Mouse (Mus musculus) midbrain, embryonic 12.5 days (tissue): ENCODE results near the gene Pld1. TPM values are rescaled to one million over a fixed set of nuclear protein-coding genes. Genes with fewer than 3 reads are reported as not detected.

ENCODE experiments used
- ATAC-seq: fragments of 200-750 bp; cut with Nextera tagmentation; 2 replicates; pipeline ENCODE4 v1.8.0; 2017; ENCODE audit warnings: low read depth, moderate TSS enrichment, moderate library complexity; ENCODE audit not compliant: low FRiP score
- H3K27ac ChIP-seq: fragments of 300-500 bp; sonication (generic); replicated peaks from 2 replicates; pipeline ENCODE4 v1.5.1; 2016; ENCODE audit warnings: mild to moderate bottlenecking
- H3K27me3 ChIP-seq: fragments of 300-500 bp; sonication (generic); 2 replicates; pipeline ENCODE4 v1.6.1; 2016; ENCODE audit warnings: mild to moderate bottlenecking
- H3K36me3 ChIP-seq: fragments of 300-500 bp; sonication (generic); 2 replicates; pipeline ENCODE4 v1.6.1; 2016
- H3K4me1 ChIP-seq: fragments of 300-500 bp; sonication (generic); 2 replicates; pipeline ENCODE4 v1.6.1; 2016
- H3K4me2 ChIP-seq: fragments of 300-500 bp; sonication (generic); replicated peaks from 2 replicates; pipeline ENCODE4 v1.6.1; 2016; ENCODE audit warnings: mild to moderate bottlenecking, moderate library complexity
- H3K4me3 ChIP-seq: fragments of 300-500 bp; sonication (generic); 2 replicates; pipeline ENCODE4 v1.5.1; 2016; ENCODE audit warnings: mild to moderate bottlenecking
- H3K9ac ChIP-seq: fragments of 300-500 bp; sonication (generic); replicated peaks from 2 replicates; pipeline ENCODE4 v1.6.1; 2016; ENCODE audit warnings: mild to moderate bottlenecking, moderate library complexity
- H3K9me3 ChIP-seq: fragments of 300-500 bp; sonication (generic); 2 replicates; pipeline ENCODE4 v1.6.1; 2016; ENCODE audit warnings: mild to moderate bottlenecking
- WGBS: fragments of 180-500 bp; shearing (Covaris S2); methylation state at CpG from one replicate; pipeline ENCODE4 v1.1.7; 2016; 5-methylcytosine and 5-hydroxymethylcytosine counted together
- polyA plus RNA-seq: library from polyadenylated mRNA; unstranded; fragments of >200 nt; fragmentation: Nextera tagmentation; extraction: Ambion mirVana; gene quantifications from 2 replicates; pipeline ENCODE4 v1.2.1, GENCODE M21; 2016

Pld1 gene
- polyA plus RNA-seq, 1 experiment from 2014 or later = 5.9 TPM

GRCm38 (mm10) chr3:27978030-27978723 is 39.7 kb downstream of the Pld1 start:
- no peaks in the 10 kb centered on the region for H3K36me3 ChIP-seq
- no peak overlapping the region for H3K4me2 ChIP-seq
- WGBS = 56% methylated on average over 9 of the region's 9 CpGs
- H3K9me3 ChIP-seq = no peaks in the 10 kb centered on the region
- H3K4me3 ChIP-seq = no peak overlapping the region
- no peak overlapping the region for H3K9ac ChIP-seq
- no peaks in the 10 kb centered on the region for H3K27me3 ChIP-seq
- H3K27ac ChIP-seq = no peak overlapping the region
- H3K4me1 ChIP-seq = 0 out of 2 replicates have a peak, but pooled peaks cover 3% of the 10 kb centered on the region
- ATAC-seq = no peak; the same call in 1 of the 2 replicates

GRCm38 (mm10) chr3:27981591-27981990 is 43.1 kb downstream of the Pld1 start:
- H3K4me3 ChIP-seq = no peak overlapping the region
- H3K36me3 ChIP-seq = no peaks in the 10 kb centered on the region
- no peaks in the 10 kb centered on the region for H3K27me3 ChIP-seq

GRCm38 (mm10) chr3:27982436-27983017 is 44.0 kb downstream of the Pld1 start:
- H3K27ac ChIP-seq = no peak overlapping the region
- H3K9me3 ChIP-seq = no peaks in the 10 kb centered on the region
- no peaks in the 10 kb centered on the region for H3K36me3 ChIP-seq
- no peaks in the 10 kb centered on the region for H3K27me3 ChIP-seq
- H3K4me1 ChIP-seq = peaks cover 8% of the 10 kb centered on the region; the same call in 1 of the 2 replicates
- H3K4me2 ChIP-seq = no peak overlapping the region
- WGBS = 46% methylated on average over 7 of the region's 7 CpGs
- no peak overlapping the region for H3K9ac ChIP-seq
- no peak overlapping the region for H3K4me3 ChIP-seq
- ATAC-seq = no peak

More at GRCm38 (mm10) chr3:27981591-27981990, 43.1 kb downstream of the Pld1 start:
- WGBS = 66% methylated on average over 4 of the region's 4 CpGs
- no peaks in the 10 kb centered on the region for H3K9me3 ChIP-seq
- H3K9ac ChIP-seq = no peak overlapping the region
- no peak for ATAC-seq
- H3K4me2 ChIP-seq = no peak overlapping the region
- no peak overlapping the region for H3K27ac ChIP-seq
- H3K4me1 ChIP-seq = peaks cover 8% of the 10 kb centered on the region; the same call in 1 of the 2 replicates

DNA sequence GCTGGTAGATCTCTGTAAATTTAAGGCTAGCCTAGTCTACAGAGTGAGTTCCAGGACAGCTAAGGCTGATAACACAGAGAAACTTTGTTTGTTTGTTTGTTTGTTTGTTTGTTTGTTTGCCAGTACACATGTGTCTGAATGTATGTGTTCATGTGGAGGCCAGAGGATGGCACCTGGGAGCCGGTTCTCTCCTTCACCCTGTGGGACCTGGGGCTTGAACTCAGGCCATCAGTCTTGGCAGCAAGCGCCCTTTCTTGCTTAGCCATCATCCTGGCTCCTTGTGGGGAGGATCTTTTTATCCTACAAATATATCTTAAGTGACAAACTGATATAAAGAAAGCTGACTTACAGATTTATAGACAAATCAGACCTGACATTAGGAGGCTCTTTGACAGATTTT is 44.8 kb downstream of the Pld1 start:
- Histone ChIP-seq H3K4me3 (no peak overlapping the region), H3K4me1 (peaks cover 5% of the 10 kb centered on the region; the same call in 1 of the 2 replicates), H3K27ac (no peak overlapping the region), H3K4me2 (no peak overlapping the region), H3K9ac (no peak overlapping the region), H3K36me3 (no peaks in the 10 kb centered on the region), H3K27me3 (no peaks in the 10 kb centered on the region), H3K9me3 (no peaks in the 10 kb centered on the region)
- WGBS = 93% methylated on average over 2 of the region's 2 CpGs
- ATAC-seq = no peak

DNA sequence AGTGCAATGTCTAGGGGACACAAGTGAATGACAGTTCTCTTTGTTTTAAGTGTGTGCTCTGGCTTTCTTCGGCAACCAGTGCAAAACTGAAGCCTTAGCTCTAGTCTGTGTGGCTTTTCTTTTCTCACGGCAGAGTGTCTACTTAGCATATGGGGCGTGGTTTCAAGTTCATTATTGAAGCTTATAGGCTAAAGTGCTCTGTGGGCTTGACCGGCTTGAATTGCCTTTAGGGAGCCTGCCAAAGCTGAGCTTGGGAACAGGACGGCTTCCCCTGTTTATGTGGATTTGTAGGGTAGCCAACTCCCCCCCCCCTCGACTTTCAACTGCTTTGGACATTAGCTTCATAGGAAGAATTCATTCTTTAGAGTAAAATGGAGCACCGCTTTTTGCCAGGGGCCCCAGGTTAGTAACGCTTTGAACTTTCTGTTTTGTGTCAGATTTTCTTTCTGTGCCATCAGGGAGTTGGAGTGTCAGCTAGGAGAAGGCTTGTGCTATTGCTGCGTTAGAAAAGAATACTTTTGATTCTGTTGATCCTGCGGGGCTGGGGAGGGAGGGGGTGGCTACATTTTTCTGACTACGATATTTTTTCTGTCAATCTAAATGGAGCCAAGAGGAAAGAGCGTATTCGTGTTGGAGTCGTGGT is 45.6 kb downstream of the Pld1 start:
- 14% methylated on average over 14 of the region's 14 CpGs for WGBS
- Histone ChIP-seq H3K4me3 (peak overlapping the region; percentile 23), H3K27ac (peak overlapping the region; percentile 62), H3K27me3 (no peaks in the 10 kb centered on the region), H3K4me2 (peak overlapping the region; percentile 42), H3K9me3 (no peaks in the 10 kb centered on the region), H3K36me3 (no peaks in the 10 kb centered on the region), H3K9ac (no peak overlapping the region), H3K4me1 (peaks cover 5% of the 10 kb centered on the region; the same call in 1 of the 2 replicates)
- peak; percentile 96 for ATAC-seq

- Histone ChIP-seq H3K9ac (no peak overlapping the region), H3K36me3 (no peaks in the 10 kb centered on the region), H3K4me3 (0 out of 2 replicates have a peak overlapping the region, but pooled peaks have one; percentile 4), H3K4me1 (peaks cover 5% of the 10 kb centered on the region; the same call in 1 of the 2 replicates), H3K4me2 (peak overlapping the region; percentile 42), H3K9me3 (no peaks in the 10 kb centered on the region), H3K27ac (peak overlapping the region; percentile 62), H3K27me3 (no peaks in the 10 kb centered on the region)
- 66% methylated on average over 4 of the region's 4 CpGs for WGBS
- ATAC-seq = no peak
Observed at GRCm38 (mm10) chr3:27984620-27985019, 46.1 kb downstream of the Pld1 start.

GRCm38 (mm10) chr3:27985344-27985743 is 46.8 kb downstream of the Pld1 start:
- Histone ChIP-seq H3K4me2 (peak overlapping the region; percentile 42; the same call in 1 of the 2 replicates), H3K4me3 (no peak overlapping the region), H3K36me3 (no peaks in the 10 kb centered on the region), H3K27ac (no peak overlapping the region), H3K9ac (no peak overlapping the region), H3K9me3 (no peaks in the 10 kb centered on the region), H3K4me1 (peaks cover 5% of the 10 kb centered on the region; the same call in 1 of the 2 replicates), H3K27me3 (no peaks in the 10 kb centered on the region)
- 95% methylated on average over 5 of the region's 5 CpGs for WGBS
- ATAC-seq = no peak

DNA sequence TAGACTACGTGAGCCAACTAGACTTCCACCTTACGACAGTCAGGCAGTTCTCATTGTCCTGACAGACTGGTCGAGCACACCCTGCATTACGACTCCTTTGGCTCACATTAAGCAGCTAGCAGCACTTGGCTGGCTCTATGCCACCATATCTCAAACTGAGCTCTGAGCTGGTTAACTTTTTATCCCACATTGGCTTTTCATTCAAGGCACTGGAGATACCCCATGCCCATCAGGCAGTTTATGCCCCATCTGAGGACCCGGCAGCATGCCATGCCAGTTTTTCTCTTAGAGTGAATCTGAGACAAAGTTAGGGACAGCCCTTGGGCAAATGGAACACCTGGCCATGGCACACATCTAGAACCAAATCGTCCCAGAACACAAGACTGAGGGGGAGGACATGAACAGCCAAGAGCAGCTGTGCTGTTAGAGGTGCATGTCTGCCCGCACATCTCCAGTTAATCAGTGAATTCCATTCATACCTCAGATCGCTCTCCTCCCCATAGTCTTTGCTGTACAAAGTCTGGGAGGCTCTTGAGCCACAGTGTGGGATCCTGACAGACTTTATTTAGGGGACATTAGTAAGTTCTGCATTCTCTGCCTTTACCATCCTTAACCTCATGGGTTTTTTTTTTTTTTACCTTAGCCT is 49.5 kb downstream of the Pld1 start:
- H3K27ac ChIP-seq = no peak overlapping the region
- 68% methylated on average over 8 of the region's 8 CpGs for WGBS
- no peaks in the 10 kb centered on the region for H3K9me3 ChIP-seq
- H3K4me1 ChIP-seq = peaks cover 5% of the 10 kb centered on the region; the same call in 1 of the 2 replicates
- no peak overlapping the region for H3K4me2 ChIP-seq
- no peak for ATAC-seq
- H3K4me3 ChIP-seq = no peak overlapping the region
- no peaks in the 10 kb centered on the region for H3K36me3 ChIP-seq
- H3K27me3 ChIP-seq = no peaks in the 10 kb centered on the region
- H3K9ac ChIP-seq = no peak overlapping the region

DNA sequence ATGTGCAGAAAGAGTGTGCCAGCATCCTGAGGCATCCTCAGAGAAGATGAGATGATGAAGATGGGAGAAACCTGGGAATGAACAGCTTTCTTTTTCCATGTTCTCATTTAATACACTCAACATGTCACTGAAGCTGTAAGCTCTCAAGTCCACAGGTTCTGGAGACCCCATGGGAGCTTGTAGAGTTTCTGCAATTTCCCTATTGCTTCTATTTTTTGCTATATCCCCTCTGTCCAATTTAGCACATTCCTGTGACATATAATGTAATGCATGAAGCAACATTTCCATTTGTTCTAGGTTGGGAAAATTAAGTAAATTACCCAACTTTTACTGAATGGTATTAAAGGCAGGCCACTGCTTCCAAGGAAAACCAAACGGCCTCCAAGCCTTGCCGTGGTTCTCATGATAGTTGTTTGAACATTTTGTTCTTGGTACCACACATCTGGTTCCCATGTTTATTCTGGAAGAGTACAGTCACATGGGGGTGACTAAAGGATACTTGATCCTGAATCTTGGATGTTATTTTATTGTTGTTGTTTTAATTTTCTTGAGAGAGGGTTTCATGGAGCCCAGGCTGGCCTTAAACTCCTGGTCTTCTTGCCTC is 52.7 kb downstream of the Pld1 start:
- 86% methylated on average over 2 of the region's 2 CpGs for WGBS
- H3K9me3 ChIP-seq = no peaks in the 10 kb centered on the region
- no peak for ATAC-seq
- no peaks in the 10 kb centered on the region for H3K36me3 ChIP-seq
- no peaks in the 10 kb centered on the region for H3K27me3 ChIP-seq
- H3K4me2 ChIP-seq = no peak overlapping the region
- H3K9ac ChIP-seq = no peak overlapping the region
- H3K4me1 ChIP-seq = no peaks in the 10 kb centered on the region
- H3K27ac ChIP-seq = no peak overlapping the region
- H3K4me3 ChIP-seq = no peak overlapping the region

DNA sequence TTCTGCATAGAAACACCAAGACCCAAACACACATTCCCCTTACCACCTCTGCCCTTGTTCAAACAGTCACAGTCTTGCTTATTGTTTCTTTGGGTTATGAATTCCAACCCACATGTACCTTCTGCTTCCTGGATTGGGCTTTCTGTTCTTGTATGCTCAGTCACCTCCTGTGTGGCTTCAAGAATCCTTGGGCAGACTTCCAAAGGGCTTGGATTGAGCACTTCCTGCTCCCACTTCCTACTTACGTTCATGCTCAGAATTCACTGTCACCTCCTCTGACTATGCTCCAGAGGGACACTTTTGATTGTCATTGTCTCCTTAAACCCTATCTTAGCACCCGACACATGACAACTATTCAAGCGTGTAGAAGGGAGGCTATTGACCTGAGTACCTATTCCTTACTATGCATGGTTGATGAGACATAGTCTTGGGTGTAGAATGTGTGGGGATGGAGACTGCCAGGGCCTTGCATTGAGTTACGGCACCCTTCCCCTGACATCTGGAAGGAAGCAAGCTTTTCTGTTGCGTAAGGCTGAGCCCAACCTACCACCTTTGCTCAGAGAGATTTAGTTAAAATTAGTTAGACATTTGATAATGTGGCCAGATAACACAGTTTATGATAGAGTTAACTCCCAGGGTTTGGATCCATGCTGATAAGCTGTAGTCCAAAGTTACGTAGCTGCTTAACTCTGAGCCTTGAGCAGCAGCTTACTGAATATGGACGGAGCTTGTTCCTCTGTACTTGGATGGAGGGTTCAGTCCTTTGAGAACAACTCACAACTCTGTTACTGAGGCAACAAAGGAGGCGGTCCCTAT is 55.9 kb downstream of the Pld1 start:
- ATAC-seq = no peak
- no peak overlapping the region for H3K27ac ChIP-seq
- H3K4me1 ChIP-seq = no peaks in the 10 kb centered on the region
- H3K9ac ChIP-seq = no peak overlapping the region
- H3K27me3 ChIP-seq = no peaks in the 10 kb centered on the region
- no peaks in the 10 kb centered on the region for H3K36me3 ChIP-seq
- no peak overlapping the region for H3K4me3 ChIP-seq
- H3K4me2 ChIP-seq = no peak overlapping the region
- H3K9me3 ChIP-seq = no peaks in the 10 kb centered on the region
- 93% methylated on average over 8 of the region's 8 CpGs for WGBS

DNA sequence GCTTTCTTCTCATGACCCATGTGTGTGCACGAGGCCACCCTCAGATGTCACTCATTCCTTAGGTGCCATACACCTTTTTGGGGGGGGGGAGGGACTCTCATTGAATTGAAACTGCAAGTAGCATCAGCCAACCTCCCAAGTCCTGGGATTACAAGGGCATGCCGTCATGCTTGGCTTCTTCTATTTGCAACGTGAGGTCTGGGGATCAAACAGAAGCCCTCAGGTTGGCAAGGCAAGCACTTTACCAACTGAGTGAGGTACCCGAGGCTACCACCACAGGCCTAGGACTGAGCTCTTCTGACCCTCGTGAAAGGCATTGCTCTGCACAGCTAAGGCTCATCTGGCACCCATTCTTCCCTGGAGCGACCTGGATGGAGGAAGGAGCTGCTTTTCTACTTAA is 65.8 kb downstream of the Pld1 start:
- no peaks in the 10 kb centered on the region for H3K36me3 ChIP-seq
- no peak overlapping the region for H3K27ac ChIP-seq
- H3K4me2 ChIP-seq = no peak overlapping the region
- no peaks in the 10 kb centered on the region for H3K27me3 ChIP-seq
- no peak for ATAC-seq
- no peak overlapping the region for H3K9ac ChIP-seq
- 65% methylated on average over 6 of the region's 6 CpGs for whole genome bisulfite sequencing
- no peaks in the 10 kb centered on the region for H3K9me3 ChIP-seq
- H3K4me3 ChIP-seq = no peak overlapping the region
- no peaks in the 10 kb centered on the region for H3K4me1 ChIP-seq
